Mouse (Mus musculus) midbrain, embryonic 15.5 days (tissue): ENCODE results near the gene Galnt10. TPM values are rescaled to one million over a fixed set of nuclear protein-coding genes. Genes with fewer than 3 reads are reported as not detected.

ENCODE experiments used
- ATAC-seq: fragments of 200-750 bp; cut with Nextera tagmentation; replicated peaks from 2 replicates; pipeline ENCODE4 v1.8.0; 2017; ENCODE audit warnings: moderate TSS enrichment
- H3K27ac ChIP-seq: fragments of 300-500 bp; sonication (generic); 2 replicates; pipeline ENCODE4 v1.5.1; 2015; ENCODE audit warnings: mild to moderate bottlenecking, inconsistent platforms
- H3K27me3 ChIP-seq: fragments of 300-500 bp; sonication (generic); replicated peaks from 2 replicates; pipeline ENCODE4 v1.6.1; 2015; ENCODE audit warnings: inconsistent platforms
- H3K36me3 ChIP-seq: fragments of 300-500 bp; sonication (generic); replicated peaks from 2 replicates; pipeline ENCODE4 v1.6.1; 2015; ENCODE audit warnings: inconsistent platforms
- H3K4me1 ChIP-seq: fragments of 300-500 bp; sonication (generic); 2 replicates; pipeline ENCODE4 v1.6.1; 2015; ENCODE audit warnings: inconsistent platforms
- H3K4me2 ChIP-seq: fragments of 300-500 bp; sonication (generic); 2 replicates; pipeline ENCODE4 v1.6.1; 2015; ENCODE audit warnings: inconsistent platforms, mild to moderate bottlenecking, moderate library complexity
- H3K4me3 ChIP-seq: fragments of 300-500 bp; sonication (generic); 2 replicates; pipeline ENCODE4 v1.5.1; 2015; ENCODE audit warnings: mild to moderate bottlenecking, inconsistent platforms
- H3K9ac ChIP-seq: fragments of 300-500 bp; sonication (generic); 2 replicates; pipeline ENCODE4 v1.6.1; 2015; ENCODE audit warnings: mild to moderate bottlenecking, inconsistent platforms
- H3K9me3 ChIP-seq: fragments of 300-500 bp; sonication (generic); 2 replicates; pipeline ENCODE4 v1.6.1; 2016; ENCODE audit warnings: inconsistent platforms
- WGBS: fragments of 180-500 bp; shearing (Covaris S2); methylation state at CpG from one replicate; pipeline ENCODE4 v1.1.7; 2015; ENCODE audit warnings: mixed read lengths; 5-methylcytosine and 5-hydroxymethylcytosine counted together
- polyA plus RNA-seq: library from polyadenylated mRNA; unstranded; fragments of >200 nt; fragmentation: Nextera tagmentation; extraction: Ambion mirVana; gene quantifications from 2 replicates; pipeline ENCODE4 v1.2.1, GENCODE M21; 2015

Galnt10 gene
- polyA plus RNA-seq, 1 experiment from 2014 or later: 16.4 TPM

DNA sequence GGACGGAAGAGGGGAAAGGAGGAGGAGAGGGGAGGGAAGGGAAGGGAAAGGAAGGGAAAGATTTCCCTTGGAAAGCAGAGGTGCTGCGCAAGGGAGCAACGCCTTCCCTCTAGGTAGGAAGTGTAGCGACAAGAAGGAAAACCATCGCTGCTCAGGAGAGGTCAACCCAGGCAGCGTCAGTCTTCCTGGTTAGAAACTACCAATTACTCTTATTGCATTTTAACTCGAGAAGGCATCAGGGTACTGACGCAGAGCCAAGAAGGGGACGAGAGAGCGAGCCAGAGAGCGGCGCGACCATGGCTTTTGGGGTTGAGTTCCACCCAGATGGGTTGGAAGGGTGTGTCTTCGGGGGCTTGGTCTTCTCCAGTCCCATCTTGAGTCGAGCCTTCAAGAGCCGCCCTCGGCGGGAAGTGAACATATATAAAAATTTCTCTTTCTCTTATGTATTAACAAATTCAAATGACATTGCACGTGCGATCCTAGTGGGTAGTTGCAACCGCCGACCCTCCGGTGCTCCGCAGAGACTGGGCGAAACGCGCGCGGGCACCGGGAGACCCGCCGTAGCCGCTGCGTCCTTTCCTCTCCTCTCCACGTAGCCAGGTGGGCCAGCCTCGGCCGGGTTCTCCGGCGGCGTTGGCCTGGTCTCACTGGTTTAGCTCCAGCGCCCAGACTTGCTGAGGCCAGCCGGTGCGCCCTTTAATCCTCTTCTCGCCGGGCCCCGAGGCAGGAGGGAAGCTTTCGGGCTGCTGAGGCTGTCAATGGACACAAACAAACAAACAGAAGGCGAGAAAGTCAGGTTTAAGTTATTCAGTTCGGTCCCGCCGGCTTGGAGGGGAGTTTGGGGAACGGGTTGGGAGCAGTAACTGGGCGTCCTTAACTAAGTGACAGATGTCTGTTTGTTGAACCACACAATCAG lies 184.0 kb downstream of the Galnt10 start:
- Histone ChIP-seq H3K4me2 (no peak overlapping the region), H3K27me3 (peaks cover 73% of the 10 kb centered on the region), H3K9ac (no peak overlapping the region), H3K4me1 (peaks cover 21% of the 10 kb centered on the region), H3K4me3 (no peak overlapping the region), H3K36me3 (no peaks in the 10 kb centered on the region), H3K27ac (no peak overlapping the region), H3K9me3 (no peaks in the 10 kb centered on the region)
- 2% methylated on average over 53 of the region's 53 CpGs for WGBS
- no peak for ATAC-seq

DNA sequence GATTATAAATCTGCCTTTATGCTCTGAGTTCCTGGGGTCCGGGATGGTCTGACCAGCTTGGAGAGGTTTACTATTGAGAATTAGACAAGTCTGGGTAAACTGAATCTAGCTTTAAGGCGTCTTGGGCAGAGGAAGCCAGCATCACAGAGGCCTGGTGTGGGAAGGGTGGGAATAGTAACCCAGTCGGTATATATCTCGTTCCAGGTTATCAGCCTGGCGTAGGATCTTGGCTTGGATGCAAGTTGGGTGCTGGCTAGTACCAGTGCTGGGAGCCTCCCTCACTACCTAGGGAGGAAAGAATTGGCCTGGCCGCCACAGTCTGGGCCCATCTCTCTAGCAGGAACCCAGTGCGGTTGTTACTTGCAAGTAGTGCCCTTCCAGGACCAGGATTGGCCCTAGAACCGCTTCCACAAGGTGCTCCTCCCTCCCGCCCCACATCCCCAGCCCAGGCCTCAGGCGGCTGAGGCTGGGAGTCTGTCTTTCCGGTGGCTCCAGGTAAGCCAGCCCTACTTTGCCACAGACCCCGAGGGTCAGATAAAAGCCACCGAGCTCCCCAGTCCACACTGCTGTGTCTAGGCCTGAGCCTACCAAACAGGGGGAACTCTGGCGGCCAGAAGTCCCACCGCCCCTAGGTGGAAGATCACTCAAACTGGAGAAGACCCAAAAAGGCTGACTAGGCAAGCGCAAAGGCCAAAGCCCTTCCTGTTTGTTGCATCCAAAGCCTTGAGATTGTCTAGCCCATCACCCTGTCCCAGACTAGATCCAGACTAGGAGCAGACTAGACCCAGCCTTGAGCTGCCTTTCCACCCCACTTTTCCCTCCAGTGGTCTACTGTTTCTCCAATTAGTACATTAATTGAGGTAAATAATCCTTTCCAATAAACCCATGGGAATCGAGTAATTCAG lies 184.9 kb downstream of the Galnt10 start:
- Histone ChIP-seq H3K4me2 (no peak overlapping the region), H3K4me3 (no peak overlapping the region), H3K27me3 (peaks cover 80% of the 10 kb centered on the region), H3K4me1 (peaks cover 21% of the 10 kb centered on the region), H3K27ac (no peak overlapping the region), H3K9me3 (no peaks in the 10 kb centered on the region), H3K36me3 (no peaks in the 10 kb centered on the region), H3K9ac (no peak overlapping the region)
- WGBS: 15% methylated on average over 17 of the region's 17 CpGs
- ATAC-seq: no peak

DNA sequence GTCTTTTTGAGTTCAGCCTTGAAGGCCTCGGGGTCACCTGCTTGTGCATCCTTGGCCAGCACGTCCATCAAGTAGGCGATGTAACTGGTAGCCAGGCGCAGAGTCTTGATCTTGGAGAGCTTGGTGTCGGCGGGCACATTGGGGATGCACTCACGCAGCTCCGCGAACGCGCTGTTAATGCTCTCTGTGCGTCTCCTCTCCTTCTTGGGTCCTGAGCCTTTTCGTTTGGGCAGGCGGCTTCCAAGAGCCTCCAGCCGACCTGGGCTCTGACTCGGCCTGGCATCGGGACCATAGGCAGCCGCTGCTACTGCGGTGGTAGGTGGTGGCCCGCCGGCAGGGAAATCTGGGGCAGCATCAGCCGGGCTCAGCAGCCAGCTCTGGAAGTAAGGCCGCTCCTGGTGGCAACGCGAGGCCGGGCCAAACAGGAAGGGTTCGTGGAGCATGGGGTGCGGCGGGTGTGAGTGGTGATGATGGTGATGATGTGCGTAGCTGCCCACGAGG lies 186.1 kb downstream of the Galnt10 start:
- Histone ChIP-seq H3K4me3 (no peak overlapping the region), H3K4me1 (peaks cover 21% of the 10 kb centered on the region)
- ATAC-seq: no peak

DNA sequence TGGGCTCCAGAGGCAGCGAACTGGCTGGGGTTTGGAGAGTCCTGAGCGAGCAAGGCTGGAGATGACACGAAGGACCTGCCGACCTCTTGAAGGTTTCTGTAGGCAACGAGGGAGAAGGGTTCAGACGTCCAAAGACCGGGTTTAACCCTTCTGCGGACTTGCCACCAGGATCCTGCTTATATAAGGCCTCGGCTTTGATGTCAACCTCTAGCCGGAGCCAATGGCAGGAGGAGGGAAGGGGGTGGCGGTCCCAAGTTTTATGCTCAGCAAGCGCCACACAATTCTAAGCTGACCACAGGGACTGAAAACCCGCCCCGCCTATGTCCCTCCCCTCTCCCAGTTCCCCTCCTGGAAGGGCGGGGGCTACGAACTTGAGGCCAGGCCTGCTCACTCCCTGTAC lies 186.6 kb downstream of the Galnt10 start:
- Histone ChIP-seq H3K9me3 (no peaks in the 10 kb centered on the region), H3K4me3 (no peak overlapping the region), H3K36me3 (no peaks in the 10 kb centered on the region), H3K9ac (no peak overlapping the region), H3K27ac (no peak overlapping the region), H3K4me2 (no peak overlapping the region), H3K4me1 (peaks cover 23% of the 10 kb centered on the region), H3K27me3 (peaks cover 88% of the 10 kb centered on the region)
- 6% methylated on average over 16 of the region's 16 CpGs for WGBS
- ATAC-seq: no peak

More for the DNA sequence above, 186.1 kb downstream of the Galnt10 start:
- Histone ChIP-seq H3K4me2 (no peak overlapping the region), H3K27ac (no peak overlapping the region), H3K27me3 (peaks cover 88% of the 10 kb centered on the region), H3K36me3 (no peaks in the 10 kb centered on the region), H3K9me3 (no peaks in the 10 kb centered on the region), H3K9ac (no peak overlapping the region)
- 2% methylated on average over 31 of the region's 31 CpGs for WGBS

DNA sequence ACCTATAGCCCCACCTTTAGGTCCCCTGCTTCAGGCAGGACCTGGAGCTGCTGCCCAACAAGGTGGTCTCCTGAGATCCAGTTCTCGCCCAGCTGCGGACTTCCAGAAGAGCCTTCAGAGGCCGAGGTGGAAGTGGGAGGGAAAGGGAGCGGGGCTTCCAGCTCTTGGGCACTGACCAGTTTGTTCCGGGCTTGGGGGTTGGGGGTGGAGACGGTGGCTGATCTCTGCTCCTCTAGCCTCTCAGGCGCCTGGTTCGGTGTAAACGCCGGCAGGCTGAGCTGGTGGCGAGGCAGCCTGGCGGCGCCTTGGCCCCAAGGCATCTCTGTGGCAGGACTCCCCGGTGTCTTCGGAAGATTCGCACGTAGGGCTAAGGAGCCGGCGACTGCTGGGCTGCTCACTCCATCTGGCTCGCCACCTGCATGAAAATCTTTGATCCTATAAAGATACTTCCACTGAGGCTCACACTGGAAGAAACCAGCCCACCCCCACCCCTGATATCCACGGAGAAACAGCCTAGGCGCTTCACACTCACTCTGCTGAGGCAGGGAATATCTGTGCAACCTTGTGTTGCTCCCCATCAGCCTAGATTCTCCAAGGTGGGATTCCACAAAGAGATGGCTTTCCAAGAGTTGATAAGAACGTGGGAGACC lies 187.4 kb downstream of the Galnt10 start, which contains the start of gene Hand1:
Gene Hand1 (minus strand): TSS at position 267 of the 650 bp plus-strand sequence.
- H3K4me1 ChIP-seq: peaks cover 24% of the 10 kb centered on the region
- no peak within 1 kb of the TSS for H3K9ac ChIP-seq
- no peaks in the 10 kb centered on the region for H3K36me3 ChIP-seq
- no peak for ATAC-seq
- no peak within 1 kb of the TSS for H3K27ac ChIP-seq
- H3K27me3 ChIP-seq: peaks cover 86% of the 10 kb centered on the region
- 2% methylated on average over 23 of the region's 23 CpGs for WGBS
- H3K9me3 ChIP-seq: no peaks in the 10 kb centered on the region
- H3K4me3 ChIP-seq: no peak within 1 kb of the TSS
- no peak within 1 kb of the TSS for H3K4me2 ChIP-seq

DNA sequence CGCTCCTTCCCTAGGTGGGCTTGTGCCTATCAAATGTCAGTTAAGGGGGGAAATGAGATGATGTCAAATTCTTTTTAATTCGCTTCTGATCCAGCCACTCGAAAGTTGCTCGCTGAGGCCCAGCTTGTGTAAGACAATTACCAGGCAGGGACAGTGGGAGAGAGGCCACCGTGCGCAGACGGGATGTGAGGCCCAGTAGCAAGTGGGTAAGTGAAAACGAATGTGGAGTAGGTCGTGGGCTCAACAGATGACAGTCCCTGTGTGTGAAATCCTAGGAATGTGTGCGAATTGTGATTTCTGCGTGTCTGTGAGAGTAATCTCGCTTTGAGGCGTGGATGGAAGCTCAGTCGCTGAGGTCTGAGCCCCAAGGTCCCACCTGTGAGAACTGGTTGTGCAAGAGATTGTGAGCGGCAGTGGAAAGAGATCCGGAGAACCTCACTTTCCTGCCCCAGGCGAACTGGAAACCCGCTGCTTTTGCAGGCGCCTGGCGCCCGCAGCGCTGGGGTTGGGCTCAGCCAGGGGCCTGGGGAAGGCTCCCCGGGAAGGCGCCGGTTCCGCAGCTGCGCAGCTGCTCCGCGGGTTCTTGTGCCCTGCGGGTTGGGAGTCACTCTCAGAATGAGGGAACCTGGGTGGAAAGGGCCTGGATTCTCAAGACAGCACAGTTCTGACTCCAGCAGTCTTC lies 188.2 kb downstream of the Galnt10 start:
- Histone ChIP-seq H3K9ac (no peak overlapping the region), H3K4me1 (peaks cover 20% of the 10 kb centered on the region), H3K4me2 (no peak overlapping the region), H3K4me3 (no peak overlapping the region), H3K27ac (no peak overlapping the region), H3K9me3 (no peaks in the 10 kb centered on the region), H3K27me3 (peaks cover 86% of the 10 kb centered on the region), H3K36me3 (no peaks in the 10 kb centered on the region)
- WGBS: 1% methylated on average over 30 of the region's 30 CpGs
- no peak for ATAC-seq

DNA sequence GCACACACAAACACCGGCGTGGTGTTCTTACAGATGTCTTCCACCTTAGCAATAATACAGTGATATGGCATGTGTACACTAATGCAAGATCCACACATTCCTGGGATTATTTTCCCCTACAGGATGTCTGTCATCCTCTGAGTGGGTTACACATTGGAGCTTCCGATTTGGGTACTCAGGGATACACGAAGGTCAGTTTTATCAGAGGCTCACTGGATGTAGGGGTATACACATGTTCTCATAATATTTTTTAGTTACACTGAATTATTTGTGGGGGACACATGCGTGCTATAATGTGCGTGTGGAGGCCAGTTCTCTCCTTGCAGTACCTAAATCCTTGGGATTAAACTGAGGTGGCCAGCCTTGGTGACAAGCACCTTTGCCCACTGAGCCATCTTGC lies 188.8 kb downstream of the Galnt10 start:
- Histone ChIP-seq H3K4me3 (no peak overlapping the region), H3K4me1 (peaks cover 18% of the 10 kb centered on the region), H3K9ac (no peak overlapping the region), H3K27ac (no peak overlapping the region), H3K36me3 (no peaks in the 10 kb centered on the region), H3K4me2 (no peak overlapping the region), H3K9me3 (no peaks in the 10 kb centered on the region), H3K27me3 (peaks cover 88% of the 10 kb centered on the region)
- WGBS: 5% methylated on average over 6 of the region's 6 CpGs
- ATAC-seq: no peak

DNA sequence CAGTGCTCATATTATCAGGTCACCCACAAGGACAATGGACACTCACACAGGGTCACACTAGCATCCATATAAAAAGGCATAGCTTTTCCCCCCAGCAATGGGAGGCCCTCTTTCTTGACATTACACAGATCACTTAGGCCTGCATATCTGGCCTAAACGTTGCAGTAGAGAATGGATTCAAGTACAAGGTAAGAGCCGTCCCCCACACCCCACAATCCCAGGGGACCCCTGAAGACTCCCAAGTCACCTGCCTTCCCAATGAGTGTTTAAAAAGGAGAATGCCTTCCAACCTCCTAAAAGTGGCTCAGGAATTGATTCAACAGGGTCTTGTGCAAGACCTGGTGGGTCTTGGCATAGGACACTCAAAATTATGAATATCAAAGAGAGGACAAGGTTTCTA lies 190.1 kb downstream of the Galnt10 start:
- Histone ChIP-seq H3K4me1 (peaks cover 13% of the 10 kb centered on the region), H3K9ac (no peak overlapping the region), H3K36me3 (no peaks in the 10 kb centered on the region), H3K27me3 (peaks cover 88% of the 10 kb centered on the region), H3K4me2 (no peak overlapping the region), H3K4me3 (no peak overlapping the region), H3K27ac (no peak overlapping the region), H3K9me3 (no peaks in the 10 kb centered on the region)
- 15% methylated on average over 2 of the region's 2 CpGs for WGBS
- ATAC-seq: no peak

DNA sequence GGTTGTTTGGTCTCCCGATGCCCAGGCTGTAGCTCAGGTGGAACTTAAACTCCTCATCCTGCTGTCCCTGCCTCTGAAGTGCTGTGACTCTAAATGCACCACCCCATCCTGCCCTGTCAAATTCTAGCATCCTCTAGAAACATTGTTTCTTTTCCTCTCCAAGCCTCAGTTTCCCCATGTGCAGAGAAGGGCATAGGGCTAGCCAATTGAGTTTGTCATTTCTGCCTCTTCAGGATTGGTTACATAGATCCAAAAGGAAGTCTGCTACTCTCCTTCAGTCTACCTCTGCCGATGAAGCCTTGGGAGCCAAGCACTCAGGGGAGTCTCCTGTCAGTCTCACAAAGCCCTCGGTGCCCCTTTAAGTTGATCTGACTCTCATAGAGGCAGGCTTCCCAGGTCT lies 190.7 kb downstream of the Galnt10 start:
- 6% methylated on average over 3 of the region's 3 CpGs for WGBS
- Histone ChIP-seq H3K27ac (no peak overlapping the region), H3K9me3 (no peaks in the 10 kb centered on the region), H3K4me2 (no peak overlapping the region), H3K4me1 (peaks cover 15% of the 10 kb centered on the region), H3K36me3 (no peaks in the 10 kb centered on the region), H3K9ac (no peak overlapping the region), H3K27me3 (peaks cover 88% of the 10 kb centered on the region), H3K4me3 (no peak overlapping the region)
- no peak for ATAC-seq

DNA sequence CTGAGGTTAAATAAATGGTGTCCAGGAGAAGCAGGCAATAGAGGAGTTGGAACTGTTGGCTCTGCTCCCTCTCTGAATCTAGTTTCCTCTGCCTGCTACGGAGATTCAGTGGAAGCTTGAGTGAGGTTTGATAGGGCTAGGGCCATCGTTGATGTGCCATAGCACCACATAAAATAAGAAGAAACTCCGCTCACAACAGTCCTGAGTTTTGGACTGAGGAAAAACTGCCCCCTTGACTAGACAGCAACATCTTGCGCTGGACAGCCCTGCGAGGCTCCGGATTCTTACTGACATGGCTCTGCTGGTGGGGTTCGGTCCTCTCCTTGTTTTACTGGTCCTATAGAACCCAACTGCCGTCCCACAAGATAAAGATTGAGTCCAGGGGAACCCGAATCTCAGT lies 191.2 kb downstream of the Galnt10 start:
- no peaks in the 10 kb centered on the region for H3K9me3 ChIP-seq
- WGBS: 5% methylated on average over 9 of the region's 9 CpGs
- no peak overlapping the region for H3K4me3 ChIP-seq
- H3K9ac ChIP-seq: no peak overlapping the region
- peaks cover 20% of the 10 kb centered on the region for H3K4me1 ChIP-seq
- peaks cover 87% of the 10 kb centered on the region for H3K27me3 ChIP-seq
- no peak overlapping the region for H3K4me2 ChIP-seq
- H3K27ac ChIP-seq: no peak overlapping the region
- ATAC-seq: no peak
- no peaks in the 10 kb centered on the region for H3K36me3 ChIP-seq
